Mouse (Mus musculus): ENCODE results near the gene Hspb6.

Gene Hspb6

DNA sequence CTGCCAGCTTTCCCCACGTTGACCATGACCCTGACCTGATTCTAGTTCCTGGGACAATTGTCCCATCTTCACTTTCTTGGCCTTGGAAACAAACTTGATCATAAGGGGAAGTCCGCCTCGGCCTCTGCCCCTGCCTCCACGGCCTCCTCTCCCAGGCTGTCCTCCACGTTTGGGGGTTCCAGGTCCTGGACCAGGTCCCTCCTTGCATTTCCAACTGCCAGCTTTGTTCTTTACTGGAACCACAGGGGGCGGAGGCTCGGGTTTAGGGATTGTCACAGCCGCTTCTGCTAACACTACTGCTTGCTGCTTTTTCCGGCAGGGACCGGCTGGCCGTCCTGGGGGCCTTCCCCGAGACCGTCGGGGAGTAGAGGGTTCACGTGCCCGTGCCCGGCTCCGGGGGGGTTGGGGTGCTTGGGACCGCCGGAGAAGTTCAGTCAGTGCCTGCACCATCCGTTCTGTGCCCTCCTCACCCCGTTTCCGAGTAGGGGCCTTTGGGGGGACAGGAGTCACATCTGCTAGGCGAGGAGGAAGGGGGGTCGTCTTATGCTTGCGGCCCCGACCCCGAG, 34.6 kb downstream of the Hspb6 start:
- DNase-seq (ENCODE audit: low spot score in 2 of 2): no peak

DNA sequence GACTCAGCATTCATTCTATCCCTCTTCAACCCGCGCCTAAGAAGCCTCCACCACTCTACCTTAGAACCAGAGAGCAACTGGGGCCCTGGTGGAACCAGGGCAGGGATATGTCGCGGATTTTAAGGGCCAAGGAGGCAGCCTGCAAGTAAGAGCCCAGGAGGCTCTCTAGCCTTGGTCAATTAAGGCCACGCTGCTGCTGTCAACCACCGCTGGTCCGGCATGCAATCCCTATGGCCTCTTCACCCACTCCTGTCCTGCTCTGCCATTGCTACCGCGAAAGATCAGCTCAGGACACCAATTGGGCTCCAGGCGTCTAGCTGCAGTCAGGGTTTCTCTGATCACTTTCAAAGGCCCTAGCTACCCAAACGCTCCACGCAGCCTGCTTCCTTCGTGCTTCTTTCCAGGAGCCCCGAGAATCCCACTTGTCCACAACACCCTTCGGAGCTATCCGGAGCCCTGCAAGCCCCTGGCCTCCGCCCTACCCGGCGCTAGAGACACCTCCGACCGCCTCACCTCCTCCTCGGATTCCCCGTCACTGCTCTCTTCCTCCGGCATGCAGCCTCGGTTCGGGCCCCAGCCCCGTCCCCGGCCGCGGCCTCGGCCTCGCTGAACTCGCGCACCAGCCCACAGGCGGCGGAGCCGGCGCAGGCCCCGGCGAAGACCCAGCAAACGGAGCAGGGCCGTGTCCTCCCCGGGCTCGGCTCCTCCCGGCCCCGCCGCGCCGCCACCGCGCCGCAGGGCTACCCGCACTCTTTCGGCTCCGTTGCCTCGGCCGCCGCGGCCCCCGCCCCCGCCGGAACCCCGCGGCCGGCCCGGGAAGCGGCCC, 36.1 kb downstream of the Hspb6 start:
- peak; percentile 49 to 58 for DNase-seq (ENCODE audit: low spot score in 2 of 2)

DNA sequence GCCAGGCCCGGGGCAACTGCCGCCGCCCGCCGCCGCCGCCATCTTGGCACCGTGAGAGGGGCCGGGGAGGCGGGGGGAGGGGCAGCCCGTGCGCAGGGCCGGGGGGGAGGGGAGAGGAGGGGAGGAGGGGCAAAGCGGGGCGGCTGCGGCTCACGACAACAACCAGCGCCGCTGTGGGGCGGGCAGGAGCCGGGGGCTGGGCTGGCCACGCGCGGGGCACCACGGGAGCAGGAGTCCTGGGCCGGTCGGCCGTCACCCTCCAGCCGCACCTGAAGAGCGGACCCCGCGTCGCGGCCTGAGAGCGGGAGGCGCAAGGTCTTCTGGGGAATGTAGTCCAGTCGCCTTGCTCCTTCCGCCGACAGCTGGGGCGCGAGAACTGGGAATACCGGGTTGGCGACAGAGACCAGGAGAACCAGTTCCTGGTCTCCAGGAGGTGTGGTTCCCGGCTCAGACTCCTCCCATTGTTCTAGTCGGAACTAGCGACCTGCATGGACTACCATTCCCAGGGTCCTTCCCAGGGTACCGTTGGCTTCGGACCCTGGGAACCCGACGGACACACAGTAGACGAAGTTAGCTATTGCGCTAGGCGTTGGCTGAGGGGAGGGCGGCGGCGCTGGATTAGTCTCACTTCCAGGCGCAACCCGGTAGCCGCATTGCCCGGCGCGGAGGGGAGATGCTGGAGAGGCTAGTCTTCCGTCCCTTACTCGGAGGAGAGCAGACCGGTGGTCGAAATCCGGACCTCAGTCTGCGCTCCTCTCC, 36.9 kb downstream of the Hspb6 start, which contains the start of gene Kmt2b:
Gene Kmt2b, minus strand, starts transcription at position 51 of the 759 bp plus-strand sequence.
- DNase-seq (ENCODE audit: low spot score in 2 of 2): peak; percentile 96 to 97

DNA sequence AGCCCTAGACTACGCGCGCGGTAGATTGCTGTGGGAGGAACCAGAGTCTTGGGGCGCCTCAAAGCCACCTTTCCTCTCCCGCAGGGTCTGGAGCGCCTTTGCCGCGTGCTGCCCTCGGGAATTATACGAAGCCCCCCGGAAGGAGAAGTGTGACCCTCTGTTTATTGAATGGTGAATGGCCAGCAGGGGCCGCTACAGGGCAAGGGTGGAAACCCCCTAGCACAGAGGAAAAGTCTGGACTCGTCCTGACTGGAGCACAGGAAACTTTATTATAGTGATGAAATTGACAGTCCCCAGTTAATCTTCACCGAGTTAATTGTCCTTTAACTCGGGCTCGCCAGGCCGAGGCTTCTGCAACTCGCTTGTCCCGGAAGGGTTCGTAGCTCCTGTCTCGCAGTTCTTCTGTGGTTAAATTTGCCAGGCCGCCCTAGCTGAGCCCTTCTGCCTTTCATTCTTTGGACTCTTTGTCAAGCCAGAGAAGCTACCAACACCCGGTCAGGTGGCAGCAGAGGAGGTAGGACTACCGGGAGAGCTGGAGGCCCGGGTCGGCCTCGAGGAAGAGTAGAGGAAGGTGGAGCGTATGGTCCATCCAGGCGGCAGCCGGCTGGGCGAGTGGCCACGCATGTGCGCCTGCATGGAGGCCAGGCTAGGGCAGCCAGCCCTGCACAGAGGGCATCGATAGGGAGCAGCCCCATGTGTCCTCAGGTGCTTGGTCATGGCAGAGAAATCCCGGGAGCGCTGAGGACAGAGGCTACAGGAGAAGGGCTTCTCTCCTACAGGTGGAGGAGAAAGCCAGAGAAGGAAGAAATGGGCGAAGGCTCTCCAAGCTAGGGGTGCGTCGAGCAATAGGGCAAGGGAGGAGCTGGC, 37.7 kb downstream of the Hspb6 start:
- DNase-seq (ENCODE audit: low spot score in 2 of 2): peak; percentile 76

- DNase-seq (ENCODE audit: low spot score in 2 of 2): no peak
These were observed 39.1 kb downstream of the Hspb6 start for GRCm38 (mm10) chr7:30590927-30591604.

DNA sequence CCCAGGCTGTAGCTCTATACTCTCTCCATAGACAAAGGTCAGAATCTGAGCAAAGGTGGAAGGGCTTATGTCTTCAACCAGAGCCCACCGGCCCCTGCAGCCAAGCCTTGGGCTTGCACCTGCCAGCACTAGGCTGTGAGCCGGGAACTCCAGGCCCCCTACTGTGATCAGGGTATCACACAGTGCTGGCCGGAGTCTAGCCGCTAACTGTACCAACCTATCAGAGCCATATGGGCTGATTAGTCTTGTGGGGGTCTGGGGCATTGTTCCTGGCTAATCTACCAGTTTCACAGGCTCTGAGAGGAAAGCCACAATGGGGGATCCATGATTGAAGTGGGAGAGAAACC, 39.6 kb downstream of the Hspb6 start:
- no peak for DNase-seq (ENCODE audit: low spot score in 2 of 2)

DNA sequence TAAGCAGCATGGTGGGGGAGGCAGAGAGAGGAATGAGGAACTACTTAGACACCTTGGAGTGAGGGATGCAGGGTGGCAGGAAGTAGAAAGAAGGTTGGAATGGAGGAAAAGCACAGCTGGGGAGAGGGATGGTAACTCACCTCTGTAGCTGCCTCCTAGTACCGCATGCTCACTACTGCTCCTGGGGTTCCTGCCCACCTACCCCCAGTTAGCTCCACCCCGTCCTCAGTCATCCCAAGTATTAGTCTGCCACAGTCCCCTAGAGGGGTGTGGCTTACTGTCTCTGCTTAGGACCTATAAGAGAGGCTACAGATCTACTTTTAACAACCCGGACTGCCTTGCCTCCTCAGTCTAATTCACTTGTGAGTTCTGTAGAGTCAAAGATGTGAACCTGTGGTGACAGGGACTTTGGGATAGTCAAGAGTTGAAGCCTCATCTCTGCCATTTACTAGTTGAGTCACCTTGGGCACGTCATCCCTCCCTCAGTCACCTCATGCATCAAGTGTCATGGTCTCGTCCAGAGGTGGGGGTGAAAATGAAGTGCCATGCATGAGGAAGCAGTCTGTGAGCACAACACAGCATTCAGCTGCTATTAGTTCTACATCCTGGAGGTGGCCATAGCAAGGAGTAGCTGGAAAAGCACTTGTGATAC, 40.9 kb downstream of the Hspb6 start:
- DNase-seq (ENCODE audit: low spot score in 2 of 2): no peak

- DNase-seq (ENCODE audit: low spot score in 2 of 2): no peak
These were observed 41.9 kb downstream of the Hspb6 start for GRCm38 (mm10) chr7:30593579-30594509.

DNA sequence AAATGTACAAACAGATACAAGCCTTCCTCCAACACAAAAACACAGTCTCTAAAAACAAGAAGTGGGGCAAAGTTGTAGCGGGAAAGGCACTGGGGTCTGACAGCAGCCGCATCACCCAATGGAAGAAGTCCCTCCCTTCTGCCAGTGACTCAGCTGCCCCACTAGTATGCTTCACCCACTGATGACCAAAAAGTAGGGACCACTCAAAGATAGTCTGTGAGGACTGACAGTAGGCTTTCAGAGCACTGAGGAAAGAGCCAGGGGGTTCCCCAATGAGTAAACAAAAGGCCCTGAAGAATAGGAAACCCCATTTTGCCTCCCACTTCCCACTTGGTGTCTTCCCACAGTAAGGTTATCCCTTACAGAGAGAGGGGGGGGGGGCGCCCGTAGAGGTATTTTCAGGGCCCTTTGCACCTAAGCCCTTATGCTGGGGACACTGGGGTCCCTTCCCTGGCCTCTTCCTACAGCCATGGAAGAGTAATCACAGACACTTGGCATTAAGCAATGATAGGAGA, 42.6 kb downstream of the Hspb6 start:
- DNase-seq (ENCODE audit: low spot score in 2 of 2): no peak

DNA sequence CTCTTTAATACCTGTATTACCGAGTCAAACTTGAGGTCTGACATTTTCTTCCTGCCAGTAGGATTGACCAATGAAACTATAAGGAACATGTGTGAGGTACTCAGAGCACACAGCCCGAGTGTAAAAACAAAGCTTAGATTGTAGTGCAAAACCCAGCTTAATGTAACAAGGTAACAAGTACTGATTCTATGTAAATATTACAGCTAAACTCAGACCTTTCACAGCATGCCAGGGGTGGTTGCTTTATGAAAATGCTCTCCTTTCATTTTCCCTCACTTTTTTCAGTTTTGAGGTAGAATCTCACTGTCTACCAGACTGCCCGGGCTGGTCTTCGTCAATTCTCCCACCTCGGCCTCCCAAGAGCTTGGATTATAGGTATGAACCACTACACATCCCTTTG, 44.1 kb downstream of the Hspb6 start:
- DNase-seq (ENCODE audit: low spot score in 2 of 2): no peak

DNA sequence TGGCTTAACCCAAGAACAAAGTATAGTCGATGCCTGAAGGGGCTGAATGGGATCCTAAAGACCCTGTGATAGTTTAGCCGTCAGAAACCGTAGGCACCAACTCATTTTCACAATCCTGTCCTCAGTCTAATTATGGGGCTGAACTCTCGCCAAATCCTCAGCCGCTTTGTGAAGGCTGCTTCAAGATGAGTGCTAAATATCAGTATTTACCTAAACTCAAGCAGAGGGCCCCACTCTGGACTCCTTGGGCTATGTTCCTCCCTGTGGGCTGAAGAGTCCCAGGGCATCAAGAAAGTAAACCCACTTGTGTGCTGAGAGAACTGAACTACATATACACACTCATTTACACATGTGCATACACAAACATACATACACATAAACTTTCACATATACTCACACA, 44.8 kb downstream of the Hspb6 start:
- DNase-seq (ENCODE audit: low spot score in 2 of 2): no peak

GRCm38 (mm10) chr7:30598786-30599185, 46.8 kb downstream of the Hspb6 start, which contains the start of gene Zbtb32:
Zbtb32 (minus strand) TSS chr7:30598909.
- no peak for DNase-seq (ENCODE audit: low spot score in 2 of 2)

GRCm38 (mm10) chr7:30599933-30600353, 48.0 kb downstream of the Hspb6 start:
- peak; percentile 90 to 94 for DNase-seq (ENCODE audit: low spot score in 2 of 2)

- no peak for DNase-seq (ENCODE audit: low spot score in 2 of 2)
These were observed 48.7 kb downstream of the Hspb6 start for GRCm38 (mm10) chr7:30600651-30601050.

GRCm38 (mm10) chr7:30602583-30602982, 50.6 kb downstream of the Hspb6 start:
- DNase-seq (ENCODE audit: low spot score in 2 of 2): no peak

DNA sequence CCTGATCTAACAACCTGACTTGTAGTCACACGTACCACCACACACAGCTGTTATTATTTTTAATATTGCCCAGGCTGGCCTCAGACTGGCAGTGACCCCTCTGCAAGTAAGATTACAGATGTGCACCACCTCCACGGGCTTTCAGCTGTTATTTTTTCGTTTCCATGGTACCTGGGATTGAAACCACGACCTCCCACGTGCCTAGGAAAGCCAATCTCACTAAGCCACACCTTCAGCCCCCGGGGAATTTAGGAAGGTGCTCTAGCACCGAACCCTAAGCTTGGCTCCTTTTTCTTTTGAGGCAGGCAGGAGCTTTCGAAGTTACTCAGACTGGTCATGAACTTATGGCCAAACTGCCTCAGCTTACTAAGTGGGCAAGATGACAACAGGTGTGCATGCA, 52.4 kb downstream of the Hspb6 start:
- DNase-seq (ENCODE audit: low spot score in 2 of 2): no peak

GRCm38 (mm10) chr7:30604944-30605343, 53.0 kb downstream of the Hspb6 start:
- DNase-seq (ENCODE audit: low spot score in 2 of 2): no peak

Data from frontal cortex, postnatal 36 days (tissue).